Mouse (Mus musculus) G1E (cell line): ENCODE measurements around the gene Fam213a.

Experiments used
- CTCF ChIP-seq: IDR thresholded peaks from 2 replicates; pipeline ENCODE4 v1.5.1; 2012; ENCODE audit warnings: low read depth, low read length, inconsistent platforms, mixed read lengths
- GATA1 ChIP-seq: IDR thresholded peaks from 2 replicates; pipeline ENCODE4 v1.6.1; 2012; ENCODE audit warnings: borderline replicate concordance, low read length, inconsistent platforms, mixed read lengths
- GATA2 ChIP-seq: IDR thresholded peaks from 2 replicates; pipeline ENCODE4 v1.6.1; 2012; ENCODE audit warnings: low read depth, low read length, inconsistent platforms, borderline replicate concordance
- POLR2AphosphoS5 ChIP-seq: IDR thresholded peaks from 2 replicates; pipeline ENCODE4 v1.6.1; 2012; ENCODE audit warnings: low read depth, low read length, inconsistent platforms; ENCODE audit not compliant: insufficient replicate concordance
- TAL1 ChIP-seq: conservative IDR thresholded peaks from 2 replicates; pipeline ENCODE4 v1.6.1; 2012; ENCODE audit warnings: low read depth, low read length, inconsistent platforms, mixed read lengths

DNA sequence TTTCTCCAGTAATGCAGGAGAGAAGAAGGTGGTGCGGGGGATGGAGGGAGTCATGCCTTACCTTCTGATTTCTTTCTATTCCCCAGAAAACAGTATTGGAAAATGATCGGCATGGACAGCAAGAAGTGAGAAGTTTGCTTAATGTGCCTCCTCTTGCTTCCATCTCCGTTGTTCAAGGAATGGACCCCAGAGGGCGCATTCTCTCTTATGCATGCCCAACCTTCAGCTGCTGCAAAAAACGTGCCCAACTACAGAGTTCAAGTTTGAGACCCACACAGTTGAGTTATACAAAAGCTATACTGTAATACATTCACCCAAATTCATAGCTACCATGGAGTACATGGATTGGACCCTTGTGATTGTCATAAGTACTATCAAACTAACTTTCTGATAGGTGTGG is 38.9 kb upstream of the Fam213a start:
- TF ChIP-seq CTCF (no peak; the same call in 1 of the 2 replicates), GATA1 (no peak), GATA2 (no peak), POLR2AphosphoS5 (no peak), TAL1 (no peak)
